Mouse (Mus musculus) left cerebral cortex, postnatal 36 days (tissue): Measurements from ENCODE around the gene Sez6l2. TPM values are rescaled to one million over a fixed set of nuclear protein-coding genes. Genes with fewer than 3 reads are reported as not detected.

Source experiments
- DNase-seq, 2 experiments: peaks; one replicate each; pipeline ENCODE4 v3.0.0; 2021 to 2022; ENCODE audit warnings: low spot score in 2 of 2, mixed read lengths in 1 of 2
- intact Hi-C: fragments of 180-260 bp; cut with DNase I; formaldehyde crosslinking; loops from one replicate; pipeline ENCODE4 v1.15.1; 2025
- total RNA-seq, 2 experiments: library from RNA; stranded (reverse); gene quantifications; 2 replicates each; pipeline ENCODE4 v1.2.3; 2021

Gene Sez6l2
- total RNA-seq, 2 experiments from 2014 or later = 413 to 414 TPM

DNA sequence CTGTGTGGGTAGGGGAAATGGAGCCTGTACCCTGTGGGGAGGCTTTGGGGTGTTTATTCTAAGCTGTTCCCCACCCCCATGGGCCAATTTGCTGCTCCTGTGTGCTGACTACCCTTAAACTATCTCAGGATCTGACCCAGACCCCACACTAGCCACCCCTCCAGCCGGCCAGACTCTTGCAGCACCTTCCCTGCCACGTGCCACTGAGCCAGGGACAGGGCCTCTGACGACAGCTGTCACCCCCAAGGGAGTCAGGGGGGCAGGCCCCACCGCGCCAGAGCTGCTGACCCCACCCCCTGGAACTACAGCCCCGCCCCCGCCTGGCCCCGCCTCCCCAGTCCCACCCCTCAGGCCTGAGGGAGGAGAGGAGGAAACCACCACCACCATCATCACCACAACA is 2.3 kb downstream of the Sez6l2 start:
- intact Hi-C loops = loop anchor here (5.0 kb wide), 1 partner anchor 70 kb away; the partner anchor contains the start of gene Taok2
- DNase-seq = no peak

DNA sequence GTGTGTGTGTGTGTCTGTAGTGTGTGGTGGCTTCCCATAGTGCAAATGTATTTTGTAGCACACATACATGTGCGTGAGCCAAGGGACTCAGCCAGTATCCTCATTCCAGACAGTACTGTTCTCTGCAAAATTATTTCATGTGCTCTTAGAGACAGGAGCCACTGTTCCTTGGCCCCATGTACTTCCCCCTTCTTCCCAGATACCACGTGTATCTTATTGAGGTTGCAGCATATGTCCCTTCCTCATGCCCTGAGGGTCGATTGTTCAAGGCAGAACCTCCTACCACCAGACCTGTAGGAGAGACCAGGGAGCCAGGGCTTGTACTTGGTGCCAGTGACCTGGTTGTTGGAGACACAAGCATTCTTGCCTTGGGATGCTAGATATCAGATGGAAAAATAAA is 4.8 kb downstream of the Sez6l2 start:
- no peak for DNase-seq
- intact Hi-C loops = no loop called here

DNA sequence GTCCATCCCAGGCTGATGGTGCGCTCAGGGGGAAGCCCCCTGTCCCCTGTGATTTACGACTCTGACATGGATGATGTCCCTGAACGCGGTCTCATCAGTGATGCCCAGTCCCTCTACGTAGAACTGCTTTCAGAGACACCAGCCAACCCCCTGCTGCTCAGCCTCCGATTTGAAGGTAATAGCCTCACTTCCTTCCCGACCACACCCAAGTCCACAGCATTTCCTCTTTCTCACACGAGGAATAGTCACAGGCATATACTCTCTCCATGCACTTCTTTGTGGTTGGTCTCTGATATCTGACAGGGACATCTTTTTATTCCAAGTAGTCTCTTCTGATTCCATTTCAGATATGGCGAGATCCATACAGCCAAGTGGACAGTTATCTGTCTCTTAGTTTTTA is 9.4 kb downstream of the Sez6l2 start:
- DNase-seq = no peak
- intact Hi-C loops = no loop called here

DNA sequence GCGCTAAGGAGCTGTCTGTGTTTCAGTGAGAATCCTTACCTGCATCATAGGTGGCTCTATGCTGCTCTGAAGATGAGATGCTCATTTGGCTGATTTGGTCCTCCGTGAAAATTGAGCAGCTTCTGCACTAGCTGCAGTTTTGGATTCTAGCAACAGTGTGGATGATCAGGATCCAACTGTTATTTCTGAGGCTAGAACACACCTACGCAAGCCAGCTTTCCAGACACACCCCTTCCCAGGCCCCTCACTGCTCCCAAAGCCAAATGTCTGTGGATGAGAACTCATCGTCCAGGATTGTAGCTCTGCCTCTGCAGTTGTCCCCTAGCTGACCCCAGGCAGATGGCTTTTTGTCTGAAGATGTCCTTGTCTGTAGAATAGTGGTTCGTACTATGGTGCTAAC is 10.7 kb downstream of the Sez6l2 start:
- intact Hi-C loops = no loop called here
- no peak for DNase-seq

DNA sequence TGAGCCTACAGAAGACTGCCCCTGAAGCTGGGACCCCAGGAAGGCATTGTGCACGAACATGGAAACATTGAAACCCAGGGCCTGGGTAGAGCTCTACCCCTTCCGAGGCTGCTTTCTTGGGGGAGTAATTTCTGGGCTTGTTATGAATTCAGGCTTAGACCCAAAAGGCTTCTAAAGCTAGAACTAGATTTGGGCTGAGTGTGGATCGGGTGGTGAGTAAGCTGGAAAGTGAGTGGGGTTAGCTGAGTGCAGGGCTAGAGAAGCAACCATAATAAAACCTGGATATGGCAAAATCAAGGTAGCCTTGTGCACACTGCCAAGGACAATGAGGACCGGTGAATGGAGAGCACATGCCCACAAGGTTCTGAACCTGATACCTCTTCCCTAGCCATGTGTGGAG is 11.6 kb downstream of the Sez6l2 start:
- intact Hi-C loops = no loop called here
- no peak for DNase-seq

DNA sequence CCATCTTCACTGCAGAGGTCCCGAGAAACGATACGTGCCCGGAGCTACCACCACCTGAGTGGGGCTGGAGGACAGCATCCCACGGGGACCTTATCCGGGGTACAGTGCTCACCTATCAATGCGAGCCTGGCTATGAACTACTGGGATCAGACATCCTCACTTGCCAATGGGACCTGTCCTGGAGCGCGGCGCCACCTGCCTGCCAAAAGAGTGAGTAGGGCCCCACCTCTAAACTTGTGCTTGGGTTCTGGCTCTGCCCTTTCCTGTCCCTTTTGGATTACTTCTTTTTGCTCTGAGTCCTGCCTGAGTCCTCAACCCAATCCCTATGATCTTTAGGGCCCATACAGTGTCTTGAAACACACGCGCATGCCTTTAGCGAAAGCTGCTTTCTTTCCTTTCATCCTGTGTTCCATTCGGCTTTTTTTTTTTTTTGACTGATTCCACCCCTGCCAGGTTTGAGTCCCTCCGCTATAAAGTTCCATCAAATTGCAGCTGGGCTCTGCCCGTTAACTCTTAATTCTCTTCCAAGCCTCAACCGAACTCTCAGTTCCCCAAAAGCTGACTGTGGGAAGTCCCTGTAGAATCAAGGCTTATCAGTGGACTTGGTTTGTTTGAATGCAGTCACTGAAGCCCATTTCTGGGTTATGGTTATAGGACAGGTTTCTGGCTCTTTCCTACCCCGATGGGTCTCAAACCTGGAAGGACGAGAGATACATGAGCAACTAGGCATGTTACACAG is 13.4 kb downstream of the Sez6l2 start:
- intact Hi-C loops = no loop called here

DNA sequence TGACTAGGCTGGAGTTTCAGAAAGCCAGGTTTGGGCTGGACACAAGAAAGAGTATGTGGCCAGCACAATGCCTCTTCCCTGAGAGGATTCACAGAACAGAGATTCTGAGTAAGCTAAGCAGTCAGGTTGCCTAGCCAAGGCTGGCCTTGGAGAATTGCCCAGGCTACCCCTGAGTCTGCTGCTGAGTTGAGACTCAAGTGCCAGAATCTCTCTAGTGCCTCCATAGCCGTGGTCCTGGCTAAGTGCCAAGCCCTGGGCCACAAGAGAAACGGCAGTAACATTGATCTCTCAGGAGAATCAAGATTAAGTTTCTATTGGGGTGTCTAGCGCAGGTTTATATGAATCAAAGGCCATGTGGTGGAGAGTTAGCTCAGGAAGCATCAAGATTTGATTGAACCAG is 15.2 kb downstream of the Sez6l2 start:
- intact Hi-C loops = no loop called here
- no peak for DNase-seq

More for the DNA sequence above, 13.4 kb downstream of the Sez6l2 start:
- no peak for DNase-seq

DNA sequence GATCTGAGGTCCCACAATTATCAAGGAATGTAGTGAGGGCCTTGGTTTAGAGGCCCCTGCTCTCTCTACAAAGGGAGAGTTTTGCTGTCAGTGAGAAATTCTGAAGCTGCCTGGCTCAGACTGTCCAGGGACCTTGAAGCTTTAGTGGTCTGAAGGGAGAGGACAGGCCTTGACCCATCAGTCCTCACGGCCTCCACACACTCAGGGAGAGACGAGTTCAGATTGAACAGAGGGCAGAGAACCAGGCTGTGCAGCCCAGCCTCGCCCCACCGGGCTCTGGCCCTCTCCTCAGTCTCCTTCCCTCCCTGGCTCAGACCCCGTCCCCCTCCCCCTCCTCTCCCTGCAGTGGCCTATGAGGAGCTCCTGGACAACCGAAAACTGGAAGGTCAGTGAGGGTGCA is 17.0 kb downstream of the Sez6l2 start:
- intact Hi-C loops = no loop called here
- DNase-seq = no peak

DNA sequence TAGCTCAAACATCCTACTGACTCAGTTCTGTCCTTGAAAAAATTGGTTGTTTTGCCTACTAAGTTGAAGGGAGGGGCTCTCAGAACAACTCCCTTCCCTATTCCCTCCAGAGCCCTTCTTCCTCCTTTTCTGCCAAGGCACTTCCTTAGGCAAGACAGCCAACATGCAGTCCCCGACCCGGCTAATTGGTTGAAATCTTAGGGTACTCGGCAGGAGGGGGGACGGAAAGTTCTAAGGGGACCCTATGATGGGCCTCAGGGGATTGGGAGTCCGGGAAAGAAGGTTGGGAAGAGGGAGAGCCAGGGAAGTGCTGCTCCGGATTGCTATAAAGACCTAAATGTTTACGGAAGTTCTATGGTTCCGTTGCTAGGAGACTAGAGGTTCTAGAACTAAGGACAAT is 25.1 kb downstream of the Sez6l2 start:
- intact Hi-C loops = loop anchor here (2.0 to 5.0 kb wide), 2 partner anchors 25 to 127 kb away; partner anchors contain the start of gene Sez6l2
- DNase-seq = no peak

DNA sequence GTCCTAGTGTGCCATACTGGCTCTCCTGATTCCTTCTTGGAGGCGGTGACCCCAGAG is 25.4 kb downstream of the Sez6l2 start, which contains the start of gene Cdipt:
Gene Cdipt (plus strand): TSS at position 22 of the 57 bp plus-strand sequence.
- DNase-seq = no peak
- intact Hi-C loops = loop anchor here (2.0 to 5.0 kb wide), 2 partner anchors 25 to 127 kb away; partner anchors contain the start of gene Sez6l2

DNA sequence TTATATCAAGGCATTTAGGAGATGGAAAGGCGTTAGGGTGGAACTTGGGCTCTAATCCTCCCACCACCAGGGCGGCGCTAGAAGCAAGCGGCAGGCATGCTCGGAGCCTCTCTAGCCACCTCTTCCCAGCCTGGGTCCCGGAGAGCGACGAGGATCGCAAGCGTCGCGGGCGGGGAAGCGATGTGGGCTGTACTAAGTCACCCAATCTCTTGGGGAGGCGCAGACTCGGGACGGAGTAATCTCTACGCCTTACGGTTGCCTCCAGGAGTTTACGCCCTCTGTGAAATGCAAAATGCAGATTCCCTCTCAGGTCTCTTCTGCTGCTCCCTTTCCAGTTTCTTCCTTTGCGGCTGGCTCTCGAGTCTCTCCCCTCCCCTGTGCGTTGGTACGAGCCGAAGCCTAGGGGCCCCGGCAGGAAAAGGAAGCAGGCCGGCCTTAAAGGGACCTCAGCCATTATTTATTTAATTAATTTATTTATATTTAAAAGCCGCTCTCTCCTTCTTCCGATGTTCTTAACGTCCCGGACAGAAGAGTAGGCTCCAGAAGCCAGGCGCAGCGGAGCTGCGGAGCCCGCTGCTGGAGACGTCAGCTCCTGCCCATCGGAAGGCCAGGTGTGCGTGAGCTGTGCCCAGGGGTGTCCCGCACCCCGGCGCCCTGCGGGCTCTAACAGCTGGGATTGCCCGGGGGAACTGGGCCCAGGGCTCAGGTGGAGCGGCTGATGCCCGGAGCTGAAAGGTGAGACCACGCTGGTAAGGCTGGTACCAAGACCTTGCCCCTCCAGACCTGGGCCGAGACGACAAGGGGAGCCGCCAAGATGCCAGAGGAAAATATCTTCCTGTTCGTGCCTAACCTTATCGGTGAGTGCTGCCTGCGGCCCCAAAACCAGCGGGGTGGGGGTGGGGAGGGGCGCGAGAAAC is 25.8 kb downstream of the Sez6l2 start, which contains the start of gene Cdiptos:
Gene Cdiptos (minus strand): TSS at position 149 of the 917 bp plus-strand sequence.
- intact Hi-C loops = loop anchor here (2.0 to 5.0 kb wide), 3 partner anchors 25 to 126 kb away; partner anchors contain the start of genes Pagr1a, Pagr1b and Sez6l2
- DNase-seq = peak; percentile 94 to 95

DNA sequence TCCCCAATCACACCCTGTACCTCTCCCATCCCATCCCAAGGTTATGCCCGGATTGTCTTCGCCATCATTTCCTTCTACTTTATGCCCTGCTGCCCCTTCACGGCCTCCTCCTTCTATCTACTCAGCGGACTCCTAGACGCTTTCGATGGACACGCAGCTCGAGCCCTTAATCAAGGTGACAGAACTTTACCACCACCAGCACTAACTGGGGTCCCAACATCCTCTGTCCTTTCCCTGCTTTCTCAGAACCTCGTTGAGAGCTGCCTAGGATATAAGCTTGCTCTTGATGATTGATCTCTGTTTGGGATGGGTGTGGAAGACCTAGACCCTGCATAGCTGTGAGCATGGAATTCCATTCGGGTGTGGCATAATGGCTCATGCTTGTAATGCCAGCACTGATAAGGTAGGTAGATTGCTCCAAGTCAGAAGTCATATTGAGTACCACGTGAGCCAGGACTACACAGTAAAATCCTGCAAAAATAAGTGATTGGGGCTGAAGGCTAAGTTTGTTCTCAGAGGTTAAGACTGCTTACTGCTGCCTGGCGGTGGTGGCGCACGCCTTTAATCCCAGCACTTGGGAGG is 26.6 kb downstream of the Sez6l2 start:
- DNase-seq = no peak
- intact Hi-C loops = loop anchor here (2.0 to 5.0 kb wide), 2 partner anchors 40 to 125 kb away; partner anchors contain the start of genes Pagr1a and Pagr1b

DNA sequence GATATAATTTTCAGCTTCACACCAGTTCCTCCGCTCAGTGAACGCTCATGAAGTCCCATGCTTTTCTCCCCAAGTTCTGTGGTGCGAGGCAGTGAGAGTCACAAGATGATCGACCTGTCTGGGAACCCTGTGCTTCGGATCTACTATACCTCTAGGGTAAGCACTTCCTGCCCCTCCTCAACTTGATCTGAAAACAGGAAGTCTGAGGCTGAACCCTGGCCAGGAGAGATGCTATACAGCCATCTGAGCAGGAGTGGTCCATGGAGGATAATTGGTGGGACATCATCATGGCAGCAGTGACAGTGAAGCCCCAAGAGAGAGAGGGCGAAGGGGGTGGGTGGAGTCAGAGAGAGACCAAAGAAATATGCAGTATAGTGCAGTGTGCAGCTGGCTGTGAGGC is 28.5 kb downstream of the Sez6l2 start:
- intact Hi-C loops = loop anchor here (5.0 kb wide), 1 partner anchor 123 kb away; no protein-coding TSS in a partner anchor
- no peak for DNase-seq

DNA sequence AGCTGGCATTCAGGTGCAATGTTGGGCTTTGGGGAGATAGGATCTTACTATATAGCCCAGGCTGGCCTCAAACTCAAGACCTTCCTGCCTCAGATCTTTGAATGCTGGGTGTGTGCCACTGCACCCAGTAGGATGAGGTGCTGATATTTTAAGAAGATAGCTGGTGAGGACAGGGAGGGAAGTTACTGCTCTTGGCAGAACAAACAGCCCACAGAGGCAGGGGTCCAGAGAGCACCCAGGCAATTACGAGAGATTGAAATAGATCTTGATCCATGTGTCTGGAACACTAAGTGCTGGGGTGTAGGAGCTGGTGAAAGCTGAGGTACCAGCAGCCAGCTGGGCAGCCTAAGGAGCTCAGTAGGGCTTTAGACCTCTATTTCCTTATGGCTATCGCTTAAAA is 31.2 kb downstream of the Sez6l2 start:
- no peak for DNase-seq
- intact Hi-C loops = no loop called here

DNA sequence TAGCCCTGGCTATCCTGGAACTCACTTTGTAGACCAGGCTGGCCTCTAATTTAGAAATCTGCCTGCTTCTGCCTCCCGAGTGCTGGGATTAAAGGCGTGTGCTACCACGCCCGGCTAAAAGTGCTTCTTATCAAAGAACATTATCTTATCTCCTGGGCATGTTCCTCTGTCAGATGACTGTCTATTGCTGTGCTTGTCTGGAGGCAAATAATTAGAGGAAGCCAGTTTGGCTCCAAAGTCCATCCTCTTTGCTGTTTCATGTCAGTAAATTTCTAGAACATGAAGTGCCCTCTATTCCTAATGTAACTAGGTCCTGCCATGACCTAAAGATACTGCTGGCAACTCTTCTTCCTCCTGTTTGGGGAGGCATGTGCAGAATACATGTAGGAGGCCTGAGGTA is 31.7 kb downstream of the Sez6l2 start:
- intact Hi-C loops = no loop called here
- DNase-seq = no peak

DNA sequence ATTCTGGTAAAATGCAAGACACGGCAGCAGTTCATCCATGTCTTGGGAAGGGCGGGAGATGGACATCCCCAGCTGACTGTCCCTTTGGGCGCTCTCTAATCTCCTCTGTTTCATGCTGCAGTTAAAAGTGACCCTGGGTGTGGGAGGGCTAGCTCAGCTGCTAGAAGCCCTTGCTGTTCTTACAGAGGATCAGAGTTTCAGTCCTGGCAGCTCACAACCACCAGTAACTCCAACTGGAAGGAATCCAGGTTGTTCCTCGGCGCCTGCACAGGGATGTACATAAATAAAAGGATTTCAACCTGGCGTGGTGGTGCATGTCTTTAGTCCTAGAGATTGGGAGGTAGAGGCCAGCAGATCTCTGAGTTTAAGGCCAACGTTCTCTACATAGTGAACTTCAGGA is 32.8 kb downstream of the Sez6l2 start:
- no peak for DNase-seq
- intact Hi-C loops = no loop called here

DNA sequence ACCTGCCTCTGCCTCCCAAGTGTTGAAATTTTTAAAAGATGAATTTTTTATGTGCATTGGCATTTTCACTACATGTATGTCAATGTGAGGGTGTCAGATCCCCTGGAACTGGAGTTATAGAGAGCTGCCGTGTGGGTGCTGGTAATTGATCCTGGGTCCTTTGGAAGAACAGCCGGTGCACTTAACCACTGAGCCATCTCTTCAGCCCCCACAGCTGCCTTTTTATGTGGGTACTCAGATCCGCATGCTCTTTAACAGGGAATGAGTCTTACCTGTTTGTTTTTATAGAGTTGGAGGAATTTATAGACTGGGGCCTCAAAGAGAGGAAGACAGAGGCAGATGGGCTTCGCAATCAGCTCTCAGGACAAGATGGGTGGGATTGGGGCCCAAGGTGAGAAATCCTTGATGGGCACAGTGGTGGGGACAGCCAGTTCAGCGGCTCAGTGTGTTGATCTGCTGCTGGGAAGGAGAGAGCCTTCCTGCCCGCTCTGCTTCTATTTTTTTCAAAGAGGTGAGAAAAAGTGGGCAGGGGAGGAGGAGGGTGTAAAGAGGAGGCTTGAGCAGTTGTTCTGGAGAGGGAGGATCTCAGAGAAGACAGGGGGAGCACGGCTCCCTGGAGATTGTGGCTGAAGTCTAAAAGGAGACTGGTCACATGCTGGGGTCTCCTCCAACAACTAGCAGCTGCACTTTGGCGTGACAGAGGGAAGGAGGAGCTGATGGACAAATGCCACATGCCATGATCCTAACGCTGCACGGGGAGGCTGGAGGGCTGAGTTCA is 34.5 kb downstream of the Sez6l2 start:
- intact Hi-C loops = loop anchor here (2.0 kb wide), 1 partner anchor 24 kb away; no protein-coding TSS in a partner anchor
- peak; percentile 53 to 72 for DNase-seq

DNA sequence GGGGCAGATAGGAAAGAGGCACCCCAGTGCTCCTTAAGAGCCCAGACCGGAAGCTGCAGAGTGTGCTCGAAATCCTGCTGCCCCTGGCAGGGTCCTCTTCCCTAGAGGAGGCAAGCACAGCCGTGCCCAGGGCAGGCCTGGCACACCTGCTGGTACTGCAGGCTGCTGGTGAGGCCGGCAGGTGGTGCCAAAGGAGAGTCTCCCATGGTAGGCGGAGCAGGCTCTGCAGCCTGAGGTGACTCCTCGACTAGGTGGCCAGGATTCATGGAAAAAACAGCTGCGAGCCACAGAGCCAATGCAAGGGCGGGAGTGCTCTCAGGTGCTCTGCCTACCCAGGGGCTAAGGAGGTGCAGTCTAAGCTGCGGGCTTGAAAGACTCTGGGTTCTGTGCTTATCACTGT is 36.0 kb downstream of the Sez6l2 start:
- peak; percentile 47 to 54 for DNase-seq
- intact Hi-C loops = no loop called here

DNA sequence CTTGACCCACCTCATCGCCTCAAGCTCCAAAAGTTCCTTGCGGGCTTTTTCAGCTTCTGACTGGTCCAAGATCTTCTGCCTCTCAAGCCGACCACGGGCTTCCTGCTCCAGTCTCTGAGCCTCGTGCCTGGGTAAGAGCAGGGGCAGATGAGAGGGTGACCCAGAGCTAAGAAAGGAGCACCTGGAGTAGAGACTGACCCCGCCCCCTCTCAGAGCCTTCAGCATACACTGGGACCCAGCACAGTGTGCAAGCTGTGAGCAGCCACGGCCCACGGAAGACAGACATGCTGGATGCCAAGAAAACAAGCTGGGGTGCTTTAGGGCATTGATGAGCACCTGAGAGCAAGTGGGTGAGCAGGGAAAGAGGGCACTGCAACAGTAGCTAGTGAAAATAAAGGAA is 38.5 kb downstream of the Sez6l2 start:
- DNase-seq = no peak
- intact Hi-C loops = no loop called here

DNA sequence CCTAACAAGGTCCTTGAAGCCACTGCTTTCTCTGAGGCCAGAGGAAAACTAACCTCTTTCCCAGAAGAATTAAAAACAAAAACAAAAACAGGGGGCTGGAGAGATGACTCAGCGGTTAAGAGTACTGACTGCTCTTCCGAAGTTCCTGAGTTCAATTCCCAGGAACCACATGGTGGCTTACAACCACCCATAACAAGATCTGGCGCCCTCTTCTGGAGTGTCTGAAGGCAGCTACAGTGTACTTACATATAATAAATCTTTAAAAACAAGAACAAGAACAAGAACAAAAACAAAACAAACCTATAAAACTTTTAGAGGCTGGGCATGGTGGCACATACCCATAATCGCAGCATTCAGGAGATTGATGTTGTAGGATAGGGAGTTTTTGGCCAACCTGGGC is 46.1 kb downstream of the Sez6l2 start:
- no peak for DNase-seq
- intact Hi-C loops = no loop called here
